Mouse (Mus musculus): ENCODE results near the gene Asna1.

The Asna1 gene

GRCm38 (mm10) chr8:84973803-84974542, 51.1 kb downstream of the Asna1 start:
- DNase-seq = peak; percentile 63

- DNase-seq = no peak
These were observed 52.0 kb downstream of the Asna1 start for GRCm38 (mm10) chr8:84973079-84973478.

- DNase-seq = no peak
These were observed 54.2 kb downstream of the Asna1 start for GRCm38 (mm10) chr8:84970913-84971312.

- no peak for DNase-seq
These were observed 54.8 kb downstream of the Asna1 start for GRCm38 (mm10) chr8:84970135-84970790.

GRCm38 (mm10) chr8:84969241-84970134, 55.6 kb downstream of the Asna1 start, which contains the start of the genes Gm49661, Prdx2 and Rnaseh2a:
Gene Gm49661 (minus strand): TSS chr8:84969433.
Gene Prdx2 (plus strand): TSS chr8:84969587.
Gene Rnaseh2a (minus strand): TSS chr8:84969767.
- DNase-seq = peak; percentile 81

GRCm38 (mm10) chr8:84968650-84969049, 56.4 kb downstream of the Asna1 start:
- no peak for DNase-seq

Data from kidney, adult 18-20 months (tissue).